Mouse (Mus musculus): ENCODE results near the gene Prm1.
"Not testable (repeated sequence)": the region's sequence is repeated elsewhere in the genome, so short reads cannot be mapped to it uniquely, and the experiment has no call there.

Gene Prm1

DNA sequence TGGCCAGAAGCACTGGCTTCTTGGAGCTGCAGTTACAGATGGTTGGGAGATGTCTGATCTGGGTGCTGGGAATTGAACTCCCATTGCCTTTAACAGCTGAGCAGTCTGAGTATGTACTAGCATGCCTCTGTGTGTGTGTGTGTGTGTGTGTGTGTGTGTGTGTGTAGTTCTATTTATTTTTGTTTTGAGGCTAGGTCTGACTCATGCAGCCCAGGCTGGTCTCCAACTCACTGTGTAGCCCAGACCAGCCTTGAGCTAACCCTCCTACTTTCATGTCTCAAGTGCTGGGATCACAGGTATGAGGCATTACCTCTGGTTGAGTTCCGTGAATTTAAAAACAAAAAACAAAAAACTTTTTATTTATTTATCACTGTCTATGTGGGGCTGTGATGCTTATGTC lies 18.9 kb upstream of the Prm1 start:
- DNase-seq (ENCODE audit: low spot score in 2 of 2), result no peak

DNA sequence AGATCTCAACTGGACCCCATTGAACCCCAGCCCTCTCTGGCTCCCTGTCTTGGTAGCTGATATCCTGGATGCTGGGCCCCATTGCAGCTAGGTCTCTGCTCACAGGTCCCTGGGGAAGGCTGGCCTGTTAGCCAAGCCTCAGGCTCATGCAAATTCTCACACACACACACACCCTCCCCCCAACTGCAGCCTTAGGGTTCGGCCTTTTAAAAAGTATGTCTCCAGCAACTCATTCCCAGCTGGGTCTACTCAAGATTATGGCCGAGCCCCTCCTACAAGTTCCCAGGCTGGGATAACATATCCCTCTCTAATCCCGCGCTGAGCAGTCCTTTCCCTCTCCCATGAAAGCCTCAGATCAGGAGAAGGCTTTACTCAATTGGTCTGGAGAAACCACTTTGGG lies 15.7 kb upstream of the Prm1 start:
- no peak for DNase-seq (ENCODE audit: low spot score in 2 of 2)

DNA sequence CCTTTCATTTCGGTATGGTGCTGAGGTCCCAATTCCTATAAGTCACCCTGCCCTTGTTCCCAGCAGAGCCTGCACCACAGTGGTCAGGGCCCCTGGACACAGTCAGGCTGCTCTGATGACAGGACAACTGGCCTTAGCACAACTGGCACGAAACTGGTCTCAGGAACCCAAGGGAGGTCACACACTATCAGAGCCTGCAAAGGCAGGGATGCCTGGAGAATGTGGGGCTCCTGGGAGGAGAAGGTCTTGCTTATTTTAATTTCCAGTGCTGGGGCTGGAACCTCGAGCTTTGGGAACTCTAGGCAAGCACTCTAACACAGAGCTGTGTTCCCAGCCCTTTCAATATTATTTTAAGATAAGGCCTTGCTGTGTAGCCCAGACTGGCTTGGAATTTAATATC lies 14.3 kb upstream of the Prm1 start:
- DNase-seq (ENCODE audit: low spot score in 2 of 2), result no peak

DNA sequence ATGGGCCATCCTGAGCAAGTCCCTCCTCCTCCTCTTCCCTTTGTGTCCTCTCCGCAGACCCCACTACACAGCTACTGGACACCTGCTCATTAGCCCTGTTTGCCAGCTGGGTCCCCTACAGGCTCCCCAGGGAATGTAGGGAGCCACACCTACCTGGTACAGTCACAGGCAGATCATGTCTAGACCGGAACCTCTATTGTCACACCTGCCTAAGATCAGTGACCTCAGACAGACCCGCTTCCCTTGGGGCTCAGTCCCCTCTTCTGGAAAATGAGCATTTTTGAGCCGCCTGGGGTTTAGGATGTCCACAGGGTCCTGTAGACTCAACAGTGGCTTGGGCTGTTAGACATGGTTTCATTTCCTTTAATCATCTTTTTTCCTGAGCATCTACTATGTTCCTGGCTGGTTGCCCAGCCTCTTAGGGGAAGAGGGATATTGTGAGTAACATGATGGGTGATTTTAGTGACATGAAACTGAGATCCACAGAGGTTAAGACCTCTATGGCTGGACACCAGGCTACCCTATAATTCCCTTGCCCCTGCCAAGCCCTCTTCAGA lies 13.0 kb upstream of the Prm1 start:
- DNase-seq (ENCODE audit: low spot score in 2 of 2), result no peak

DNA sequence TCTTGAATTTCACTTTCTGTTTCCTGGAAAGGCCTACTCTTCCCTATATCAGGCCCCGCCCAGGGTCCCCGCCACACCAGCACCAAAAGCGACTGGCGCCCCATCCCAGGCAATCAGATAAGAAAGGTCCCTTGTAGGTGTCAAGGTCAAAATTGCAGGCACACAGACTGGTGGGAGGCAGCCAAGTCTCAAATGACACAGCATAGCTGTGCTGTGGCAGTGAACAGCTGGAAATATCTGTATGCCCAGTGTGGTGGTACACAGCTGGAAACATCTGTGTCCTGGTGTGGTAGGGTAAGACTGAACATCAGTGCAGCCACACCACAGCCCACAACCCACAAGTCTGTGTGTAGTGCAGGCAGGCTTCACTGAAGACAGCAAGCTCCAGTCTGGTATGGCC lies 9.2 kb upstream of the Prm1 start:
- DNase-seq (ENCODE audit: low spot score in 2 of 2), result no peak

DNA sequence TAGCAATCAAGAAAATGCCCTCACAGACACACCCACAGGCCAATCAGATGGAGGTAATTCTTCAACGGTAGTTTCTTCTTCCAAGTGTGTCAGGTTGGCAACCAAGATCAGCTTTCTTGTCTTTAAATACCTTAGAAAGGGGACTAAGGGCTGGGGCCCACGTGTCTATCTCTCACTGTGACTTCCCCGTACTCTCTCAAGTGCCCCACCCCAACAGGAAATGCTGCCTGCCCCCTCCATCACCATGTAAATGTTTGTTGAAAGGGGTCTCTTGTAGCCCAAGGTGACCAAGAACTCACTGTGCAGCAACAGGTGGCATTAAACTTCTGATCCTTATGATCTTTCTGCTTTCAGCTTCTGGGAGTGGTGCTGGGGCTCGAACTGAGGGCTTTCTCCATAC lies 8.1 kb upstream of the Prm1 start:
- no peak for DNase-seq (ENCODE audit: low spot score in 2 of 2)

DNA sequence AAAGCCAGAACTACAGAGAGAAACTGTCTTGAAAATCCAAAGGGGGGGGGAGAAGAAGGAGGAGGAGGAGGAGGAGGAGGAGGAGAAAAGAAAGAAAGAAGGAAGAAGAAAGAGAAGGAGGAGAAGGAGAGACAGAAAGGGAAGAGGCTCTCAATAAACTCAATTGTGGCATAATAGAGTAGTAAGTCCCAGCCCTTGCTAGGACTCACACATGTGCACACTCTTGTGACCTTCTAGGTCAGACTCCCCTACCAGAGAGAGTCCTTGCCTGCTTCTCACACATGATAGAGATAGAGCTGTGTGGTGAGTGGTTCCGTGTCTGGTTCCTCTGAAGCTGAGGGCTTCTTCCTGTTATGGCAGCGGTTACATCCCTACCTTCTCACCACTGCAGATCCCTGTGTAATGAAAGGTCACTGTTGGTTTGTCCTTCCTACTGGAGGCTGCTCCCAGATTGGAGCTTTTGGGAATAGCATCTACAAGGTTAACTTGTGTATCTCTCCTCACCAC lies 7.3 kb upstream of the Prm1 start, which contains the start of gene Gm11172:
Gene Gm11172 (plus strand): TSS at position 51 of the 507 bp plus-strand sequence.
- no peak for DNase-seq (ENCODE audit: low spot score in 2 of 2)

DNA sequence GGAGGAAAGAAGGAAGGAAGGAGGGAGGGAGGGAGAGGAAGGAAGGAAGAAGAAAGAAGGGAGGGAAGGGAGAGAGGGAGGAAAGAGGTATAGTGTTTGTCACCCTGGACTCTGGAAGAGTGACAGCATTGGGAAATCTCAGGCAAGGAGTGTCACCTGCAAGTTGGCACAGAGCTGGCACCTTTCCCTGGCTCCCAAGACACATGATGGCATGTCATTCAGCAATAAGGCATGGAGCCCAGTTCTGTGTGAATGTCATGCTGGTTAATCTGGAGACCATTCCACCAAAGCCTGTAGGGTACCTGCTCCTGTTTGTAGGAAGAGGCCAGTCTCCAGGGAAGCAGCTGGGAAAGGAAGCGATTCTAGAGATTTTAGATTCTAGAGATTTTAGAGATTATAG lies 4.7 kb upstream of the Prm1 start:
- no peak for DNase-seq (ENCODE audit: low spot score in 2 of 2)

DNA sequence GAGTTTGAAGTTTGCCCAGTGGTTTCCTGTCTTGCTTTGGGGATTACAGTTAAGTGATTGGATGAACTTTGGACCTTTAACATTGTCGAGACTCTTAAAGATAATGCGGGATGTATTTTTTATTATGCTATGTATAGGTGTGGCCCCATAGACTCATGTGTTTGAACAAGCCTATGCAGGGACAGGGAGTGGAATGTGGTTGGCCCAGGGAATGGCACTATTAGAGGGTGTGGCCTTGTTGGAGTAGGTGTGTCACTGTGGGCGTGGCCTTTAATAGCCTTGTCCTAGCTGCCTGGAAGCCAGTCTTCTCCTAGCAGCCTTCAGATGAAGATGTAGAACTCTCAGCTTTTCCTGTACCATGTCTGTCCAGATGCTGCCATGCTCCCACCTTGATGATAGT lies 3.2 kb downstream of the Prm1 start:
- DNase-seq (ENCODE audit: low spot score in 2 of 2), result not testable (repeated sequence)

DNA sequence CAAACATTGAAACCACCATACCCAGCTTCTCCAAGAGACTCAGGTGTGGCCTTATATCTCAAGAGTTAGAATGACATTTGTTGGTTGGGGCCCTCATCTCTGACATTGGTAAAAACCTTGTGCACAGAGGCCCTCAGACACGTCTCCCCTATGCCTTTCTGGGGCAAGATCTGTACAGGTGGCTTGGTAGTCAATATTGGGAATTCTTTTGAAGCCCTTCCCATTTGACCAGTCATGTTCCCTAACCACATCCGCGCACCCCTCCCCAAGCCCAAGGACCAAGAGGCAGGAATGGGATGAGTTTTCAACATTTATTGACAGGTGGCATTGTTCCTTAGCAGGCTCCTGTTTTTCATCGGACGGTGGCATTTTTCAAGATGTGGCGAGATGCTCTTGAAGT lies 9.6 kb downstream of the Prm1 start, which contains the start of gene Prm2:
Gene Prm2 (minus strand): TSS at position 101 of the 400 bp plus-strand sequence.
- no peak for DNase-seq (ENCODE audit: low spot score in 2 of 2)

DNA sequence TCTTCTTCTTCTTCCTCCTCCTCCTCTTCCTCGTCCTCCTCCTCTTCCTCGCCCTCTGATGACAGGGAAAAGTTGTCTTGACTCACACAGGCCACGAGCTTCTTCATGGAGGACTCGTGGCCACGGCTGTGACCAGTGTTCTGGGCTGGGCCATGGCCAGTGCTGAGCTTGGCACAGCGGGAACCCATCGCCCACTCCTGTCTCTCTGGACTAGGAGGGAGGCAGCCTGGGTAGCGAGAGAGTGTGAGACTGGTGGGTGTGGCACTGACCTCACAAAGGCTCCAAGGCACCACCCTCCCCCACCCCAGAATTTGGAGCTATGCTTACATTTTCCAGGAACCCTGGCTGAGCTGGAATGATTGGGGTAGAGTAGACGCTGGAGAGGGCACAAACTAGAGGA lies 14.9 kb downstream of the Prm1 start, which contains the start of gene Prm3:
Gene Prm3 (minus strand): TSS at position 213 of the 400 bp plus-strand sequence.
- no peak for DNase-seq (ENCODE audit: low spot score in 2 of 2)

DNA sequence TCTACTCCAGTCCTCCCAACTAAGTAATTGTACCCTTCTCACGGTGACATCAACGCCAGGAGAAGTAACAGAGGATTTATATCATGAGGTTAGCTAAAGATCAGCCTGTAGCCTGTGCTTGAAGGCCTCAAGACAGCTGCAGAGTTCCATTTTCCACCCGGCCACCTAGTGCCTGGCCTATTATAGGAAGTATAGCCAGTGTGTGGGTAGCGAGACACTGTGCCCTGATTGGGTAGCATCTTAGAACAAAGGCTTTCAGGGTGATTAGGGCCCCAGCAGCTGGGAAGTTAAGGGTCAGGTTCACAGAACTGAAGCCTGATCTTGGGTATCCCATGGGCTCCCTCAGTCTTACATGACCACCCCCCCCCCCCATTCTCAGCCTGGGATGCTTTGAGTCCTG lies 16.8 kb downstream of the Prm1 start:
- DNase-seq (ENCODE audit: low spot score in 2 of 2), result no peak

DNA sequence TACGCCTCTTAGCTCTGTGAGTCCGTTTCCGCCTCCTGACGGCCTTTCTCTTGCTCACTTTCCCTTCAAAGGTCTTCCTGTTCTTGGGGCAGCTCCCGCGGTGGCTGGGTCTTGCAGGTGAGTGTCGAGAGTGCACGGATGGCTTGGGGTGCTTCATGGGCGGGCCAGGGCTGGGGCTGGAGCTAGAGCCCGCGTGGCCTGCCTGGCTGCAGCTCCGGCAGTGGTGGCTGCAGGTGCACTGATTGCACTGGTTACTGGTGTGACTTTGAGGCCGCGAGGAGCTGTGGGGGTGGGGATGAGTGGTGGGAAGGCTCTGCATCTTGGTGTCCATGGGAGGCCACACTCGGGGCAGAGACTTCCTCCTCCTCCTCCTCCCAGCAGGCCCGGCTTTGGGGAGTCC lies 17.4 kb downstream of the Prm1 start, which contains the start of gene Tnp2:
Gene Tnp2 (minus strand): TSS at position 390 of the 400 bp plus-strand sequence.
- DNase-seq (ENCODE audit: low spot score in 2 of 2), result no peak

DNA sequence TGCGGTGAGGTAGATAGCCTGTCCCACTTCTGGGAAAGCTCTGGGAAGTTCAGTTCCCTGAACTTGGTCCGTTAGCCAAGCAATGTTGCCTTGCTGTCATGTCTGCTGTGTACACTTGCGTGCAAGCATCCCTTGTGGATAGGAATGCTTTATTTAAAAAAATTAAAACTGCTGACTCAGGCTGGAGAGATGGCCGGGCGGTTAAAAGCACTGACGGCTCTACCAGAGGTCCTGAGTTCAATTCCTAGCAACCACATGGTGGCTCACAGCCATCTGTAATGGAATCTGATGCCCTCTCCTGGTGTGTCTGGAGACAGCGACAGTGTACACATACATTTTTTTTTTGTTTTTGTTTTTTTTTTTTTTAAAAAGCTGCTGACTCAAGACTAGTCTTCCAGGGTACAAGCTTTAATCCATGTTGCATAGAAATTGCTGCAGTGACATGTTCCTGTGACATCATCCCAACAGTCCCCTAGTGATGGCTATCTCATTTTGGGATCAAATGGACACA lies 18.0 kb downstream of the Prm1 start:
- DNase-seq (ENCODE audit: low spot score in 2 of 2), result no peak

DNA sequence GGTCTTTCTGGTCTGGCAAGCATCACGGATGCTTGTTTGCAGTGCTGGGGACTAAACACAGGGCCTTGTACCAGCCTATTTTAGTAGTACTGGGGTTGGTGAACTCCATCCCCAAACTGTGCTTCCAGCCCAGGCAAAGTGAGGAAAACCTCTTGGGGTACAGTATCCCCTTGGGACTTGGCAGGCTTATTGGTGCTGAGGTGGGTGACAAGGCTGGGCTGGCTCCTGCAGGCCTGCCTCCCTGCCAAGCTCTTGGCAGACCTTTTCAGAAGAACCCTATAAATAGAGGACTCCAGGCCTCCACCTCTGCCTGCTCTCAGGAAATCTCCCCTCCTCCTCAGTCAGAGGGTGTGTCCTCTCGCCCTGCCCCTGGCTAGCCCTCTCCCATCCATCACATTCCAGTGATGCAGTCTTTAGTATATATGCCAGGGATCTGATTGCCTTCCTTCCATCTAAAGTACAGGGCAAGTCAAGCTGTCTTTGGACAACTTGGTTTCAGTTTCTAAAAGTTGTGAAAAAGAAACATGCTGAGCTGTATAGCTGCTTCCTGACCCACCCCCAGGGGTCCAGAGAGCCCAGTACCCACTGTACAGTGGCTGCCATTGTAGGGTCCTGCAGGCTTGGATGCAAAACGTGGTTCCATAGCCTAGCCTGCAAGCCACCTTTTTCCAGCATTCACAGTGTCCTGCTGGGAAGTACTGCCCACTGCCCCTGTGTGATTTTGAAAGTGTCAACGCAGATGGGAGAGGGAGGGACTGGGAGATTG lies 18.7 kb downstream of the Prm1 start:
- DNase-seq (ENCODE audit: low spot score in 2 of 2), result no peak

DNA sequence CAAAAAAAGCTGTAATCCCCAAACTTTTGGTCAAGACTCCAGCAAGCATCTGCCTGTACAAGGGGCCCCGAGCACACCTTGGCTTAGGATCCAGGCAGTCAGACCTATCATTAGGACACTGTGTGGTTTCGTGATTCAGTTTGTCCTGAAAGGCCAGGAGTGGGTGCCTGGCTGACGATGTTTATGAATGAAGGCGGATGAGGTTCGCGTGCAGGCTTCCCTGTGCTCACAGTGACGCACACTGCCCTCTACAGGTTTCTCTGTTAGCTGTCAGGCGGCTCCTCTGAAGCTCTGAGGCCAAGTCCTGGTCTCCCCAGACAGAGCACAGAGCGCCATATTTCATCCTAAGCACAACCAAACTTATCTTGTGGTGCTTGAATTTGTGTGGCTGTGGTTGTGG lies 19.4 kb downstream of the Prm1 start:
- peak; percentile 42 to 84 for DNase-seq (ENCODE audit: low spot score in 2 of 2)

DNA sequence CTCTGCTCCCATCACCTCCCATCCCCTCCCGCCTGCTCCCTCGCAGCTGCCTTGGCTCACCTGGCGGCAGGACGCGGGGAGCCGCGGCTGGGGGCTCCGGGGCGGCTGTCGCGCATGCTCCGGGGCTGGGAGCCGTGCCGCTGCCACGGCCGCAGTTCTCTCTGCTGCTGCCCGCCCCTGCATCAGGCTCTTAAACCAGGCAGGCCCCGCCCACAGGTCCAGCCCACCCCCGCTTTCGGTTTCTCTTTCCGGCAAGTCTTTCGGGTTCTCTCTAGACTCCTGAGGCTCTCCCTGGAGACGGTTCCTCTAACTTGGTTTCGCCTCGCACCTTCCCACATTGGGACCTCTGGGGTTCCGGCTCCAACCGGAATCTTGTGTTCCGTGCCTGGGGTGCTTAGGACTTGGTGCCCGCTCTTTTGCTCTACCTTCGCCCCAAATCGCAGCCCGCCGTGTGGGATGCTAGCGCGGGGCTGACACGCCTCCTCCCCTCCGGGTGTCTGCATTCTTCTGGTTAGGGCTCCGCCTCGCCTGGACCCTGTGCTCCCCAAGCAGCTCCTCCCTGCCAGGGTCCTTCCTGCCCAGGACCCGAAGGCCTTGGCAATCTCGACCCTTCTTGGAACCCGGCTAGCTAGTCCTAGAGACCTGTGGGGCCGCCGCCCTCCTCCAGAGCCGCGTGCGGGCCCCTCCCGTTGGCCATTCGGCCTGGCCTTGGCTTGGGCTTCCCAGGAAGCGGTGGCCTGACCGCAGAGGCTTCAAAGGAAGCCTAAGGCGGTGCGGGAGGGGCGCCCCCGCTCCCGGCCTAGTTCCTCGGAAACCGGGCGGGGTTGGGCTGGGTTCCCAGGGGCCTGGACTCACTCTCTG lies 20.0 kb downstream of the Prm1 start, which contains the start of gene Socs1:
Gene Socs1 (minus strand): TSS at position 166 of the 861 bp plus-strand sequence.
- DNase-seq (ENCODE audit: low spot score in 2 of 2), result peak; percentile 37 to 78

DNA sequence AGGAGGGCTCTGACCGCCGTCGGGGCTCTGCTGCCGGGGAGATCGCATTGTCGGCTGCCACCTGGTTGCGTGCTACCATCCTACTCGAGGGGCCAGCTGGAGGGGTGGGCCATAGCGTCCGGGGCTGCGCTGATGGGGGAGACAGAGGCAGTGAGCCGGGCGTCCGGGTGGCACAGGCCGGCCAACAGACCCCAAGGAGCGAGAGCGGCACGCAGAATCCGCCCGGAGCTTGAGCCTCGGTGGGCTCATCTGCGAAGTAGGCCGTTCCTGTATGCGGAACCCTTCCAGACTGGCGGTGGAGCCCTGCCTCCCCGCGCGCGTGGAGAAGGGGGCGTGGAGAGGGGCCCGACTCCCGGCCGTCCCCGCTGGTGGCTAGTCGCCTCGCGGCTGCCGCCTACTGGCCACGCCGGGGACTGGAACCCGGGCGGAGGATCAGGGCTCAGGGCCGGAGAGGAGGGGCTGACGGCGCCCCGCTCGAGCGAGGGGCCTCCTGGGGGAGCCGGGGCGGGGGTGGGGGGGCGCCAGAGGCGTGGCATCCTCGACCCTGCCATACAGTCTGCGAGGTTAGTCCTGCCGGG lies 20.8 kb downstream of the Prm1 start:
- peak; percentile 40 to 81 for DNase-seq (ENCODE audit: low spot score in 2 of 2)

DNA sequence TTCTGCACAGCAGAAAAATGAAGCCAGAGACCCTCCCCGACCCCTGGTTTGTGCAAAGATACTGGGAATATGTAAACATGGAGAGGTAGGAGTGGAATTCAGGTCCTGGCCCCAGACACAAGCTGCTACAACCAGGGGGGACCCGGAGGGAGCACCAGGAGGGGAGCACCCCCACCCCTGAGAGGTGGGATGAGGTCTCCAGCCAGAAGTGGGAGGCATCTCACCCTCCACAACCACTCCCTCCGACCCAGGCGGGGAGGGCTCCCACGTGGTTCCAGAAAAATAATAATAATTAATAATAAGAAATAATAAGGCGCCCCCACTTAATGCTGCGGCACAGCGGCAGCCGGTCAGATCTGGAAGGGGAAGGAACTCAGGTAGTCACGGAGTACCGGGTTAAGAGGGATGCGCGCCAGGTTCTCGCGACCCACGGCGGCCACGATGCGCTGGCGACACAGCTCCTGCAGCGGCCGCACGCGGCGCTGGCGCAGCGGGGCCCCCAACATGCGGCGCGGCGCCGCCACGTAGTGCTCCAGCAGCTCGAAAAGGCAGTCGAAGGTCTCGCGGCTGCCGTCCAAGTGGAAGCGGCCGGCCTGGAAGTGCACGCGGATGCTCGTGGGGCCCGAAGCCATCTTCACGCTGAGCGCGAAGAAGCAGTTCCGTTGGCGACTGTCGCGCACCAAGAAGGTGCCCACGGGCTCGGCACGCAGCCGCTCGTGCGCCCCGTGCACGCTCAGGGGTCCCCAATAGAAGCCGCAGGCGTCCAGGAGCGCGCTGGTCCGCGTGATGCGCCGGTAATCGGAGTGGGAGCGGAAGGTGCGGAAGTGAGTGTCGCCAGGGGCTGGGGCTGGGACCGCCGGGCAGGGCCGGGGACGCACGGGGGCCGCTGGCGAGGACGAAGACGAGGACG lies 21.5 kb downstream of the Prm1 start:
- no peak for DNase-seq (ENCODE audit: low spot score in 2 of 2)

DNA sequence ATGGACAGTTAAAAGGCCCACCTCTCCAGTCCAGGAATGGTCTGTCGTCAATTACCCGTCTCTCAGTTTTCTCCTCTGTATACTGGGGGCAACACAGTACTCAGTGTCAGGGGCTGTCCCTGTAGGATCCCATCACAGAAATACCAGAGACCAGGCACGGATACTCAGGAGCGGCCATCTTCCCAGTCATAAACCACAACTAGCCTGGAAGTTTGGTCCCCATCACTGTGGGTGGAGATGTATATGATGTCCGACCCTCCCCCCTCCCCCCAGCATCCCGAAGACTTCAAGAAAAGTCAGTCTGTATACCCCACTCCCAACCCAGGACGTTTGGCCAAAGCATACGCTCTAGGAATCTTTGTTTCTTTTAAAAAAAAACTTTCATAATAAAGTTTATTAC lies 22.2 kb downstream of the Prm1 start:
- DNase-seq (ENCODE audit: low spot score in 2 of 2), result no peak

DNA sequence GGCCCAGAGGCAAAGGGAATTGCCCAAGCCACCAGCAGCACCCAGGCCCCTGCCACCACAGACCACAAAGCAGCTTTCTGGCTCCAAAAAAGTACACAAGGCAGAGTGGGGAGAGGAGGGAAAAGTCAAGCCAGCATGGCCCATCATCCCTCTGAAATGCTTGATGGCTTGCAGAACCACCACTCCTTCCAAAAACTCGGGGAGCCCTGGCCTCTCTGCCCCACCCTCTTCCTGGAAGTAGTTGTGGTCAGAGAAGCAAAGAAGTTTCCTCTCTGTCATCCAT lies 22.5 kb downstream of the Prm1 start:
- no peak for DNase-seq (ENCODE audit: low spot score in 2 of 2)
